Comparison of ENCODE assay signal across 12 mouse cellular contexts in genomic region chr8:89045726-89046125, GRCm38 (mm10). TPM values are rescaled to one million over a fixed set of nuclear protein-coding genes. Genes with fewer than 3 reads are reported as not detected.
DNase-seq lines count a peak whose midpoint lies in the region; ATAC-seq lines count a peak whose summit lies in the region.
"Had no signal": no experiment of that assay in that cellular context is flagged by ENCODE, and none has a peak within 500 bp of the region (broad histone marks: within the 10 kb centered on the region; RNA-seq: fewer than 3 reads in every experiment).

No protein-coding gene starts in this region.

- peaks cover 27% of the 10 kb centered on the region for H3K4me1 ChIP-seq in heart, embryonic 13.5 days
- H3K4me1 ChIP-seq in embryonic facial prominence, embryonic 14.5 days (ENCODE audit: control insufficient read depth, insufficient read depth, low read length) = no peaks in the 10 kb centered on the region
- peaks cover 32% of the 10 kb centered on the region for H3K4me1 ChIP-seq in kidney, embryonic 16.5 days (ENCODE audit: insufficient read depth, low read length)
- H3K4me1 ChIP-seq in midbrain, embryonic 12.5 days = peaks cover 38% of the 10 kb centered on the region

- no peak for ATAC-seq in heart, embryonic 13.5 days (ENCODE audit: extremely low read depth, insufficient number of reproducible peaks, low FRiP score, low TSS enrichment)
- ATAC-seq in embryonic facial prominence, embryonic 14.5 days (ENCODE audit: low read depth) = no peak
- ATAC-seq in kidney, embryonic 16.5 days (ENCODE audit: low FRiP score, low TSS enrichment) = no peak
- ATAC-seq in midbrain, embryonic 12.5 days (ENCODE audit: low FRiP score, low read depth) = no peak

- intact Hi-C loops in heart, postnatal 36 days (cut with DNase I) = no loop called here

- H3K27ac ChIP-seq in heart, embryonic 13.5 days (replicated peaks) = no peak overlapping the region
- H3K27ac ChIP-seq in embryonic facial prominence, embryonic 14.5 days (replicated peaks; ENCODE audit: low read depth, low read length) = no peak overlapping the region
- peak overlapping the region; percentile 100 for H3K27ac ChIP-seq in kidney, embryonic 16.5 days (ENCODE audit: low read length)
- peak overlapping the region; percentile 94 for H3K27ac ChIP-seq in midbrain, embryonic 12.5 days (replicated peaks)
- H3K27ac ChIP-seq: embryonic facial prominence, embryonic 15.5 days had no signal

- no peaks in the 10 kb centered on the region for H3K9me3 ChIP-seq in heart, embryonic 13.5 days
- no peaks in the 10 kb centered on the region for H3K9me3 ChIP-seq in embryonic facial prominence, embryonic 14.5 days (ENCODE audit: control insufficient read depth, low read length)
- H3K9me3 ChIP-seq in kidney, embryonic 16.5 days (ENCODE audit: low read length) = no peaks in the 10 kb centered on the region
- no peaks in the 10 kb centered on the region for H3K9me3 ChIP-seq in midbrain, embryonic 12.5 days
- H3K9me3 ChIP-seq: embryonic facial prominence, embryonic 15.5 days had no signal

- H3K4me3 ChIP-seq in heart, embryonic 13.5 days = peak overlapping the region; percentile 81
- peak overlapping the region; percentile 50; the same call in 1 of the 2 replicates for H3K4me3 ChIP-seq in embryonic facial prominence, embryonic 14.5 days (ENCODE audit: low read depth, low read length)
- H3K4me3 ChIP-seq in kidney, embryonic 16.5 days (ENCODE audit: low read length) = peak overlapping the region; percentile 86
- peak overlapping the region; percentile 79 for H3K4me3 ChIP-seq in midbrain, embryonic 12.5 days

- 6% methylated on average over 17 of the region's 17 CpGs for WGBS in heart, embryonic 13.5 days
- under 1% methylated on average over 17 of the region's 17 CpGs for WGBS in embryonic facial prominence, embryonic 14.5 days
- WGBS in kidney, embryonic 16.5 days = 3% methylated on average over 17 of the region's 17 CpGs
- WGBS in midbrain, embryonic 12.5 days = 2% methylated on average over 17 of the region's 17 CpGs

- H3K9ac ChIP-seq in heart, embryonic 13.5 days = peak overlapping the region; percentile 60
- H3K9ac ChIP-seq in embryonic facial prominence, embryonic 14.5 days (ENCODE audit: low read depth, low read length) = no peak overlapping the region
- H3K9ac ChIP-seq in kidney, embryonic 16.5 days (replicated peaks; ENCODE audit: low read length) = peak overlapping the region; percentile 99
- peak overlapping the region; percentile 43 for H3K9ac ChIP-seq in midbrain, embryonic 12.5 days (replicated peaks)
- H3K9ac ChIP-seq: embryonic facial prominence, embryonic 15.5 days had no signal

- no peak for DNase-seq in heart, postnatal 36 days
- no peak for DNase-seq in embryonic facial prominence, embryonic 14.5 days (ENCODE audit: low spot score)
- DNase-seq in adrenal gland, postnatal 14 days = no peak
- DNase-seq in spleen, postnatal 4 days (ENCODE audit: low spot score in 2 of 2) = no peak
- DNase-seq in cerebellum, adult 11 months = no peak
- DNase-seq: layer of hippocampus, postnatal 36 days; thymus, adult 2 months had no signal

- no peaks in the 10 kb centered on the region for H3K36me3 ChIP-seq in heart, embryonic 13.5 days
- H3K36me3 ChIP-seq in embryonic facial prominence, embryonic 14.5 days (ENCODE audit: control insufficient read depth, insufficient read depth, low read length) = no peaks in the 10 kb centered on the region
- no peaks in the 10 kb centered on the region for H3K36me3 ChIP-seq in kidney, embryonic 16.5 days (ENCODE audit: insufficient read depth, low read length)
- no peaks in the 10 kb centered on the region for H3K36me3 ChIP-seq in midbrain, embryonic 12.5 days
- H3K36me3 ChIP-seq: embryonic facial prominence, embryonic 15.5 days had no signal

- H3K4me2 ChIP-seq in heart, embryonic 13.5 days = peak overlapping the region; percentile 92
- peak overlapping the region; percentile 86; the same call in 1 of the 2 replicates for H3K4me2 ChIP-seq in embryonic facial prominence, embryonic 14.5 days (ENCODE audit: low read depth, low read length)
- H3K4me2 ChIP-seq in kidney, embryonic 16.5 days (replicated peaks; ENCODE audit: low read depth, low read length) = peak overlapping the region; percentile 68
- H3K4me2 ChIP-seq in midbrain, embryonic 12.5 days (replicated peaks) = peak overlapping the region; percentile 83

- H3K27me3 ChIP-seq in heart, embryonic 13.5 days (replicated peaks) = peaks cover 81% of the 10 kb centered on the region
- H3K27me3 ChIP-seq in embryonic facial prominence, embryonic 14.5 days (replicated peaks; ENCODE audit: control insufficient read depth, insufficient read depth, low read length) = peaks cover 96% of the 10 kb centered on the region
- peaks cover 24% of the 10 kb centered on the region for H3K27me3 ChIP-seq in kidney, embryonic 16.5 days (ENCODE audit: insufficient read depth, low read length)
- H3K27me3 ChIP-seq in midbrain, embryonic 12.5 days = peaks cover 58% of the 10 kb centered on the region

RNA-seq across cellular contexts. Expression of gene Sall1, which starts 1.8 kb away (rescaled TPM):
- 3.9 and 4.1 TPM in 2 replicates for polyA plus RNA-seq in heart, embryonic 13.5 days (2015; fragmentation: Nextera tagmentation; extraction: Ambion mirVana)
- total RNA-seq in heart, postnatal 36 days (2021) = 1 to 10 TPM; 1.0 to 1.5 TPM
- polyA plus RNA-seq in embryonic facial prominence, embryonic 14.5 days (2014; fragmentation: Nextera tagmentation; extraction: Ambion mirVana) = 1.2 and 1.3 TPM in 2 replicates
- polyA plus RNA-seq in kidney, embryonic 16.5 days (2015; fragmentation: Nextera tagmentation; extraction: Ambion mirVana) = 38.7 and 44.4 TPM in 2 replicates
- 13.4 and 16.2 TPM in 2 replicates for polyA plus RNA-seq in midbrain, embryonic 12.5 days (2016; fragmentation: Nextera tagmentation; extraction: Ambion mirVana)
- 0.26 and 2.9 TPM in 2 replicates for total RNA-seq in adrenal gland, postnatal 14 days (2021)
- polyA plus RNA-seq: adrenal gland, adult 2 months had no signal

Comparison
In these comparisons a context has a peak if more than half of its experiments do, and no peak if none do; other contexts are left out.
1. H3K27ac ChIP-seq: peak in kidney, embryonic 16.5 days (single experiment) and midbrain, embryonic 12.5 days (single experiment); none in heart, embryonic 13.5 days (single experiment) and embryonic facial prominence, embryonic 14.5 days (single experiment).
2. Peak in every context shown above with its lines, with median percentiles within 50 percentile points of each other: H3K4me2 ChIP-seq and H3K4me3 ChIP-seq.